Mouse (Mus musculus): ENCODE data around the gene Cend1.
A peak's percentile ranks its signal among the peaks of the same experiment; 100 is the strongest.

Cend1 gene

GRCm38 (mm10) chr7:141442199-141442598 lies 12.9 kb upstream of the Cend1 start:
- DNase-seq: no peak

GRCm38 (mm10) chr7:141441460-141441859 lies 12.2 kb upstream of the Cend1 start:
- DNase-seq: peak; percentile 33

GRCm38 (mm10) chr7:141440613-141441012 lies 11.3 kb upstream of the Cend1 start:
- peak; percentile 75 for DNase-seq

DNA sequence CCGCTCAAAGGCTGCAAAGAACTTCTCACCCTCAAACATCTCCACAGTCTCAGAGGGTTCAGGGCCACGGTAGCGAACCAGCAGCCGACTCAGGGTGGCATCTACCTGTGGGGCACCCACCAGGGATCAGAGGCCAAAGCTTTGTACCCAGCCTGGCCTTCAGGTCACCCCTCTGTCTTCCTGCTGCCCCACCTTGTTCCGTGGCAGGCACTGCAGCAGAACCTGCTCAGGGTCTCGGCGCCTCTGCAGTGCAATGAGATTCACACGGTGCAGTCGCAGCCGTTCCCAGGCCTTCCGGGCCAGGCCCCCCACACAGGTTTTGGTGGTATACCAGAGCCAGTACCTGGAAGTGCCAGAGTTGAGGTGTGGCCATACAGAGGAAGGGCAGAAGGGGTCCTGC lies 10.5 kb upstream of the Cend1 start:
- peak; percentile 45 for DNase-seq

DNA sequence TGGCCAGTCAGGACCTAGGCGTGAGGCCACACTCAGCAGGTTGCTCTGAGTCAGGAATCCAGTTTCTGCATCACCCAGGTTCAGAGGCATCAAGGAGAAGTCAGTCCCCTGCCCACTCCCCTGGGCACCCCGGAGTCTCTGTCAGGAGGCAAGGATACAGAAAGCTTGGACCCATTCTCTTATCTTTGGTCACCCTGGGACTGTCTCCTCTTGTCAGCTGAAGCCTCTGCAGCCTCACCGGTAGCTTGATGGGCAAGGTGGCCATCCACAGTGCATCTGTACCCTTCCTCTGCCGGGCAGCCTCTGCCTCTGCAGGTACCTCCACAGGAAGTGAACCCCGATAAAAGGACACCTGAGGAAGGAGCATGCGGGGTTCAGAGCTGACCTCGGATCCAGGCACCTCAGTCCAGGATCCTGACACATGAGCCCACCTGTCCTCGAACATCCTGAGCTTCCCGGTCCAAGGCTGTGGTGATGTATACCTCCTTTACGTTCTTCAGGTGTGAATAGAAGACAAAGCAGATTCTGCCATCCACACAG lies 9.9 kb upstream of the Cend1 start:
- peak; percentile 38 for DNase-seq

GRCm38 (mm10) chr7:141438201-141438968 lies 9.1 kb upstream of the Cend1 start:
- peak; percentile 84 for DNase-seq

DNA sequence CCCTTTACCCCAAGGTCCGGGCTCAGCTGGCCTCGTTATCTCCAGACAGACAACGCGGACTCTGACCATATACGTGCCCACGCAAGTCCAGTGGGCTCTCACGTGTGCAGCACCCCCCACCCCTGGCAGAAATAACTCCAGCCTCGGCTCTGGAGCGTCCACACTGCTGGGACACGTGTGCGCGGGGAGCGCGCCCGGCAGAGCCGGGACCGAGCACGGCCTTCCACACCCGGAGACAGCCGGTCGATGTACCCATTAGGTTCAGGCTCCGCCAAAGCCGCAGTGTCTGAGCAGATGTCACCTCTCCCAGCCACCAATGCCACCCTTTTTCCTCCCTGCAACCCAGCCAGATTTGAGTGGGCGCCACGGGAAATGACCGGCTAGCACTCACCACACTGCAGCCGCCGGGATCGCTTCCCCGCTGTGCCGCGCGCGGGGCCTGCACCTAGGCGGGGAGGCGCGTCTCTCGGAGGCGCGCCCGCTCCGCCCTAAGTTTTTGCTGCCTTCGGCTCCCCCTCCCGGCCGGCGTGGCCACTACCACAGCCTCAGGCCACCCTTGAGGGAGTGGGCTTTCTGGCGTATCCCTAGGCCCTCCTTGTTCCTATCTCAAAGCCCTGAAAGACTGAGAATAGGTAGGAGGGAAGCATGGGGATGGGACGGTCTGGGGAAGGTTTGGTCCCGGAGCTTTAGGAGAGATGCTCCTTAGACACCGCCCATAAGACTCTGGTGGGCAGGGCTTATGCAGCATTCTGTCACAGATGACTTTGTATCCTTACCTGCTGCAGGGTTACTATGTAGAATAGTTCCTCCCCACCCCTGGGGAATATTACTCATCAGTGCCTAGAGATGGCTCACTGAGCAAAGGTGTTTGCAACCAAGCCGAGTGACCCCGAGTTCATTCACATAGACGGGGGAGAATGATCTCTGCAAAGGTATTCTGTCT lies 8.2 kb upstream of the Cend1 start, which contains the start of gene Slc25a22:
TSS of gene Slc25a22 (minus strand) at position 715 of the 943 bp plus-strand sequence.
- DNase-seq: peak; percentile 84

- DNase-seq: peak; percentile 36
Measured at GRCm38 (mm10) chr7:141436523-141436892, 7.2 kb upstream of the Cend1 start.

- peak; percentile 30 for DNase-seq
Measured at GRCm38 (mm10) chr7:141435856-141436522, 6.7 kb upstream of the Cend1 start.

DNA sequence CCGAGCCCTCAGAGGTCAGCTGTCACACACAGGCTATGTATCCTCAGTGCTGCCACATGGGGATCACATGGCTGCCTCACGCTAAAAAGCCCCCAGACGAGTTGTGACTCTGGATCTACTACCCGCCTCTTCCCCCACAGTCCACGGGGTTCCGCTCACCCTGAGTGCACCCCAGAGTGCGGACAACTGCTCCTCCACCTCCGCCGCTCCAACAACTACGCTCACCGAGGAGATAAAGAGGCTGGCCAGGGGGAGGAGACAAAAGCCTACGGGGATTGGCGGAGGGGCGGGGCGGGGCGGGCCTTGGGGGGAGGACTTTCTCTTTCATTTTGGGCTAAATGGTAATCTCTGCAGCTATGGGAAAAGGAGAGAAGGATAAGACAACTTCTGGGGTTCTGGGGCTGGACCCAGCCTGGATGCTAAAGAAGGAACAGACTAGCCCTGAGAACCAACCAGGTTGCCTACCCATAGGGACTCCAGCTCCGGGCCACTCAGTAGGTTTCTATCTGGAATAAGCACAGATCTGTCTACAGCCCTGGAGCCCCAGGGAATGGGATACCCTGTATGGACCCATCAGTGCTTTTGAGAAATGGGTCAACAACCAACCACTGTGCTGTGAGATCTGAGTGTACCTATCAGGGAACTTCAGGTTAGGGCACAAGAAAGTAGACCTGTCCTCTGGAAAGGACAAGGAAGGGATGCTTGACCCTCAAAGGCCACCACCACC lies 6.0 kb upstream of the Cend1 start:
- peak; percentile 74 for DNase-seq

DNA sequence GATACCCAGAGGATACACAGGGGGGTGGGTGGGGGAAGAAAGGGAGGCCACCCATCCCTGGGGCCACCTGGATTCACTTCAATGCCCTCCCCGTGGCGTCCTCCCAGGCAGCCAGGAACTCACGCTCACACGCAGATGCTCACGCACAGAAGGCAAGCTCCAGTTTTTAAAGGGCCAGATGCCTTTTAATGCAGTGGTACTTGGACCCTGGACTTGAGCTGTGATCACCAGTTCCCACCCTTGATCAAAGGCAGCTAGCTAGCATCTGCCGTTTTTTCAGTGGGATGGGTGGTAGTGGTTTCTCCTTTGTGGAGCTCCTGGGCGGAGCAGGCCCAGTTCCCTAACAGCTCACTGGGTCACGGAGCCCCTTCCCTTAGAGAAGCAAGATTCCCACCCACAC lies 5.2 kb upstream of the Cend1 start:
- peak; percentile 78 for DNase-seq

- peak; percentile 64 for DNase-seq
Measured at GRCm38 (mm10) chr7:141433517-141434400, 4.5 kb upstream of the Cend1 start.

DNA sequence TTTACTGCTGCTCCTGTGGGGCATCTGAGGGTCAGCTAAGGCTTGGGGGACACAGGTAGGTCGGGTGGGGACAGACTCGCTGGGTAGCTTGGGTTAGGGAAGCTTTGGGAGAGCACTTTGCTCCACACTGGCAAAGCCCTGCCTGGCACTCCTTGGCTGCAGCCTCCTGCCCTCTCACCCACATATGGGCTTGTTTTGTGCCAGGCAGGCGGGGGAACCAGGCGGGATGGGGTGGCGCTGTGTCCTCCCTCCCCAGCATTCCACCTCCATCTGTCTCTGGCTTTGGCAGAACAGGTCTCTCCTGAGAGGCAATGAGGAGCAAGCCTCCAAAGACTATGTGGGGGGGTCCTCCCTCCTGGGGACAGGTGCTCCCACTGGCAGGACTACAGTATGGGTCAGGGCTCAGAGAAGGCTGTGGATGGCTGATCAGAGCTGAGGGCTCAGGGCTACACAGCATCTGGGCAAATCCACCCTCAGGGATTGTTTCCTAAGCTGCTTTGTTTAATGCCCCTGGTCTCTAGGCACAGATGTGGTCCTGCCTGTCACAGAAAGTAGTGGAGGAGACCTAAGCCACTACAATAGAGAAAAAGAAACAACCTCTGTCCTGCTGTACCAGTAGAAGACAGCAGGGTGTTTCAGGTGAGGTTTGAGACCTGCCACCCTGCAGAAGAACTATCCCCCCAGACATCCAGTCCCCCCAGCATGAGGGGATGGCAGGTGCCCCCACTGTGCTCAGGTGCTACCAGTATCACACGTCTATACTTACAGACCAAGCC lies 3.6 kb upstream of the Cend1 start:
- DNase-seq: peak; percentile 93

GRCm38 (mm10) chr7:141432186-141432611 lies 2.9 kb upstream of the Cend1 start:
- peak; percentile 67 for DNase-seq

DNA sequence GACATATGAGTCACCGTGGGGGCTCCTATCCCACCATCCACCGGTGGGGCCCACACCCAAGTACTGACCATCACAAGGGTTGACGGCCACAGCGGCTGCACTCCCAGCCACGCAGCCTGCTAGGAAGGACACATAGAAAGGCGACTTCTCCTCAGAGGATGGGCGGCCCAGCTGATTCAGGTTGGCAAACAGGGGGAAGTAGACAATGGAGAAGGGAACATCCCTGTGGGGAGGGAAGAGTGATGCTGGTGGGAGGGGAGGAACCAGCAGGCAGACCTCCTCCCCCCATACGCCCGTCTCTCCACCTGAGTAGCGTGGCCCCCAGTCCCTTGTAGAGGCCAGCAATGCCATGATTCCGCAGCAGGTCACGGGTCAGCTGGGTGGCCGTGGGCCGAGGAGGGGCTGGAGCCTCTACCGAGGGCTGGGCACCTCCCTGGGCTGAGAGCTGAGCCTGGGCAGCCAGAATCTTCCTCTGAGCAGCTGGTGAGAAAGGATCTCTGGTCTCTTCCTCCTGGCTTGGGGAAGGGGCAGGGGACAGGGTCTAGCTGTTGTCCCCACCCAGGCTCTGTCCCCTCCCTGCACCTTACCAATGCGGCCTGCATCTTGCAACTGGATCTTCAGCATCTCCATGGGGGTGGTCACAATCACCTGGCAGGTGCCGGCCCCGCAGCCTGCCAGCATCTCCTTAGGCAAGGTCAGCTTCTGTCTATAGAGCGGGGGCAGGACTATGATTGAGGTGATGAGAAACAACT lies 2.3 kb upstream of the Cend1 start:
- DNase-seq: peak; percentile 50

DNA sequence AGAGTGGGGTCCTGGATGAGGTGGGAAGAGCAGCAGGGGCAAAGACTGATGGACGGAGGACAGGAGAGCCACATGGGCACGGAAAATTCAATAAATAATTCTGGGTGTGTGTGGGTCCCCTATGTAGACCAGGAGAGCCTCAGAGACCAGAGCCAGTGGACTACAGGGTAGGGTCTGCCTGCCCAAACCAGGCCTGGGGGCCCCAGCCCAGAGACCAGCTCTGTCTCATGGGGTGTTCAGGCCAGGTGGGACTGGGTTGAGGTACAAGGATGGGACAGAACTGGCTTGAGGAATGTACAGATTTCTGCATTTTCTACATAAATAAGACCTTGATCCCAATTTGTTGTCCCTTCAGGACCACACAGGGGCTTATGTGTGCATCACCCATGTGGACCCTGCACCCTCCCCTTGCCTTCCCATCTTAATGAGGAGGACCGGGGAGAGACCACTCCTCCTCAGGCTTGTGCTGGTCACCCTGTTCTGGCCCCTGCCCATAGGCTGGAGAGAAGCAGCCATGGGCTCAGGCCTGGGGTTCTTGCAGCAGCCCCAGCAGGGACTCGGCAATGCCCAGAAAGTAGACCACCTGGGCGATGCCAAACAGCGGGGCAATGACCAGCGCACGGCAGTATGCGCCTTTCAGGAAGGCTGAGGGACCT lies 1.4 kb upstream of the Cend1 start:
- DNase-seq: peak; percentile 53

DNA sequence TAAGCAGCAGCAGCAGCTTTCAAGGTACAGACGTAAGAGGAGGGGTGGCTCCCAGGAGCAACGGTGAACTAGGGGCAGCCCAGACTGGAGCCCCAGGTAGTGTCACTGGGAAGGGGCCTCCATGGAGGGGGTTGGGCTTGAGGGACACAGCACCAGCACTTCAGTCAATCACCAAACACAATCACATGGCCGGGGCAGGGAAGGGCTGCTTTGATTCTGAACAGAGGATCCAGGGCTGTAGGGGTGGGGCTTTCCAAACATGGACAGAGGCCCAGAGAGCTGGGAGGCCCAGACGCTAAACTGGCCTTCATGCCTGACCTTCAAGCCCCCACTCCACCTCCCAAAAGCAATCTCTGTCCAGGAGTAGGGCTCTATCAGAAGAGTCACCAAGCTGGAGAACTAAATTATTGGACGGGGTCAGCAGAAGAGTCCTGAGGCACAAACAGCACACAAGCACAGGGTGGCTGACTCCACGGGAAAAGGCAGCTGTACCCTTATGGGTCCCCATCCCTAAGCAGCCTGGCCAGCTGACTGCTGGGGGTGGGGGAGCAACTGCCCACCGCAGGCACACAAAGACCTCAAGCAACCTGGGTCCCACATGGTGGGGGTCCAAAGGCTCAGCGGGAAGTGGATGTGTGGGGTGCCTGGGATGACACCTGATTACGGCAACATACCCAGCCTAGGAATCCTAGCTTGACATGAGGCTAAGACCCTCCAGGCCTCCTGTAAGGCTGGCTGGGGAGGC lies 721 bp upstream of the Cend1 start:
- peak; percentile 55 for DNase-seq

- no peak for DNase-seq
Measured at GRCm38 (mm10) chr7:141428701-141429100, 590 bp downstream of the Cend1 start.
